Mouse (Mus musculus) right cerebral cortex, postnatal 25 days (tissue): ENCODE measurements around the gene Lmbrd2.
A peak's percentile ranks its signal among the peaks of the same experiment; 100 is the strongest.

Experiments
- DNase-seq: peaks from one replicate; pipeline ENCODE4 v3.0.0; 2022

Lmbrd2 gene

DNA sequence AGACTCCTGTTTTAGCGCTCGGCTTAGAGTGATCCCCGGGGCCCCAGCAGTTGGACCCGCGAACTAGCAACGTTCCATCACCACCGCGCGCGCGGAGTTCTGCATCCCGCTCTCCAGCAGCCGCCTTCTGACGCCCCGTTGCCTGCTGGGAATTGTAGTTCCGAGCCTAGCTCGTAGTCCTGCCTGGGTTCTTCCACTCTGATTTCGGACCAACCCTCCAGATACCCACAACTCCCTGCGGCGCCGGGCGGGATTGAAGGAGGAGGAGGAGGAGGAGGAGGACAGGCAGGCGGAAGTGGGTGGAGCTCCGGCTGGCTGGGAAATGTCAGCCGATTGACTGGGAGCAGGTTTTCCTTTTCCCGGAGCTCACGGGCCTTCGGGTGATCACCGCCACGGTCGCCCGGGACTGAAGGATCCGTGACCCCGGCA, at the start of gene Lmbrd2:
Gene Lmbrd2 (plus strand): TSS at position 299 of the 429 bp plus-strand sequence.
- DNase-seq, result peak; percentile 97

DNA sequence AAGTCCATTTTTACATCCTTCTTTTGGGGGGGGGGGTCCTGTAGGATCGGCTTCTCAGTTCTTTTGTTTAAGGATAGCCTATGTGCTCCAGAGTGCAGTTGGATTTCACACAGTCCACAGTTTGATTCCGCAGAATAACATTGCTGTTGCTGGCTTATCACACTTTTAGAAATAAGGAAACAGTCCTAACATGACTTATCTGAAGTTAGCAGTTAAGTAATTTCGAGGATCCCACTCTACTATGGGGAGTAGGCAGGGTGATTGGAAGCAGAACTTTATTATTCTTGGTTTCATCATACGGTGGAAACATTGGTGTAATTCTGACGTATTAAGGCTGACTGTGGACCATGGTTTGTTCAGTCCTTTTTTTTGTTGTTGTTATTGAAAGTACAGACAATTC, 49.7 kb upstream of the Lmbrd2 start:
- no peak for DNase-seq

DNA sequence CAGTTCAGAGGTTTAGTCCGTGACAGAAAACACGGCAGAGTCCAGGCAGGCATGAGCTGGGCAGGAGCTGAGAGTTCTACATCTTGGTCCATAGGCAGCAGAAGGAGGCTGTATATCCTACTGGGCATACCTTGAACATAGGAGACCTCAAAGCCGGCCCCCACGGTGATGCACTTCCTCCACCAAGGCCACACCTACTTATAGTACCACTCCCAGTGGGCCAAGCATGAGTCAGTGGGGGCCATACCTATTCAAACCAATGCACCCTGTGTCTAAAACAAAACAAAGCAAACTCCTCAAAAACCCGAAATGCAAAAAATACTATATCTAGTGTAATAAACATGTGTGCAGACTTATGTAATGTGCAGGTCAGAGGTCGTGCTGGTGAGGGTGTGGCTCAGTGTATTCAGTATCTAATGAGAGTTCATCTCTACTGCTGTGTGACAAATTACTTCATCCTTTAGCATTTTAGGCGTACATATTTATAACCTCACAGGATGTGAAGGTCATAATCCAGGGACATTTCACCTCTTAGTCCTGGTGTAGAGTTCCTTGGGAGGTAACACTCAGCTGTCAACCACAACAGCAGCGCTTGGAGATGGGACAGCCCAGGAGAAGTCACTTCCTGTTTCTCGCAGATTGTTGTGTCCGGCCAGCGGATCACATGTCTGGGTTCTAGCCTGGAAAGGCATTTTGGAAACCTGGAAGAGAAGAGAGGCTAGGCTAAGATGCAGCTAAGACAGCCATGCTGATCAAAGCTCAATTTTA, 46.6 kb upstream of the Lmbrd2 start:
- DNase-seq, result no peak

DNA sequence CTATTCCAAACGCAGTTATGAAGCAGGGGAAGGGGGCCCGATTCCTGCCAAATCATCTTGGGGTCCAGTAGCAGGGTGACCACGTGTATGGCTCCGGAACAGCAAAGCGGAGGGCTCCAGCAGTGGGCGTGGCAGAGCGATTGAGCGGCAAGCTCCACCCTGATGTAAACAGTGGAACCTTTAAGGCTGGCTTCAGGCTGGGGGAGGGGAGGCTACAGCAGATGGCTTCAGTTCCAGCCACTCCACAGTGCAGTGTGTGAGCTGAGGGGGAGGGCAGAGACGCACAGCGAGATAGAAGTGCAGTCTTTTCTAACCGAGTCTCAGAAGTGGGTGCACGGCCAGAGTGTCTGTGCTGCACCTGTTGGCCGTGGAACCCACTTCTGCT, 46.0 kb upstream of the Lmbrd2 start:
- peak; percentile 46 for DNase-seq

DNA sequence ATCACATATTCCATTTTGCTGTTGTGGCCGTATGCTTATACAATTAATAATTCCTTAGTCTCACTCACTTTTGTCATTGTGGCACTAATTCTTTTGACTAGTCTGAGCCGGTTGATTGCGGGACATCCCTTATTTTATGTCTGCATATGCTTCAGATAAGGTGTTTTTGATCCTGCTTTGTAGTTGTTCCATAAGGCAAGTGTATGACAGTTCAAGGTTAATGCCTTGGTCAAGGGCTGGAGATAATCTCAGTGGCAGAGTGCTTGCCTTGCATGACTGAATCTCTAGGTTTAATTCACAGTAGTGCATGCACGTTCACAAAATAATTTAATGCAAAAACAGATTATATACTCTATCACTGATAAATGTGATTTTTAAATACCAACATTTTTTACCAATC, 43.5 kb upstream of the Lmbrd2 start:
- no peak for DNase-seq

DNA sequence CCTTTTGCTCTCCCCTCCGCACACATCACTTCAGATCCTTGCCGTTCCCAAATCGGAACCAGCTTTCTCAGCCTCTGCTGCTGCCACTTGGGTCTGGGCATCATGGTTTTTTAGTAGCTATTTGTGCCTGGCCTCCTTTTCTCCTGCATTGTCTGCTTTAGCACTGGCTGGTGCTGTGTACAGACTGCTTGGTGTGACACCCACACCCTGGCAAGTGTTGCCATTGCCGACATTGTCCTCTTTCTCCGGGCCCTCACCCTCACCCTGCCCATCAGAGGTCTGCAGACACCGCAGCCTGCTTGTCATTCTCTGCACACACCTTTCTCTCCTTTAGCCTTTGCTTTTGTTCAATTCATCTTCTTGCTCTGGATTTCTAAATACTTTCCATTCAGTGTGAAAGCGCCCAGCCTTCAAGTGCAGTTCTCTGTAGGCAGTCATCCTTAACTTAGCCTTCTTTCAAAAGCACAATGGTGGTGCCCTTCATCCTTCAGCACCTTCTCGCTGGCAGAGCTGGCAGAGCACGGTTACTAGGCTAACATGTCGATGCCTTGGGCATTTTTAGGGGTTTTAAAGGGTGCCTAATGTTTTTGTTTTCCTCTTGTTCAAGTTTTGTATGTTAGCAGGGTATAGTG, 39.8 kb upstream of the Lmbrd2 start:
- DNase-seq, result no peak

DNA sequence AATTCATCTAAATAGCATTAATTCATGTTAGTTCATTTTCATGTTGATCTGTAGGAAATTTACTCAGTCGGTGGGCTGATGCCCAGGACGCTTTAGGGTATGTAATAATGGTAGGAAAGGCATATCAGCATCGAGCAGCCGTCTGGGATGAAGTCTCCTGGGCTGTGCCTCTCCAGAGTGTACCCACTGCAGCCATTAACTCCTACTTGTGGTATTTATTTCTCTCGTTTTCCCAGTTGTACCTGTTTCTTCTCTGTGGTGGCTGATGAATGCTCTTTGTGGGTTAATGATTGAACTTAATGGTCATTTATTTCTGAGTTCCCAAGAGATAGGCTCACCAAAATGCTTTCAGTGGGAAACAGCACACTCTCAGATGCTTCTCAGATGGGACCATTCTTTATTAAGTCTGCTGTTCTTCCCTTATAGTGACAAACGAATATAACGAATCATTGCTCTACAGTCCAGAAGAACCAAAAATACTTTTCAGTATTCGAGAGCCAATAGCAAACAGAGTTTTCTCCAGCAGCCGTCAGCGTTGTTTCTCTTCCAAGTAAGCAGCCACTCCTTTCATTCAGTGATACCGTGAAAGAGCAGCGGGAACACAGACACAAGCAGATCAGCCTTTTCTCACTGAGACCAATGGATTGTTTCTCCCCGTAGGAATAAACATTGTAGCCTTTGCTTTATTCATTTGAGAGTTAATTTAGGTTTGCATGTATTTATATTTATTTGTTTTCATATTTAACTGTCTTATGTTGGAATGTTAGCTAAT, 33.9 kb upstream of the Lmbrd2 start:
- DNase-seq, result no peak

DNA sequence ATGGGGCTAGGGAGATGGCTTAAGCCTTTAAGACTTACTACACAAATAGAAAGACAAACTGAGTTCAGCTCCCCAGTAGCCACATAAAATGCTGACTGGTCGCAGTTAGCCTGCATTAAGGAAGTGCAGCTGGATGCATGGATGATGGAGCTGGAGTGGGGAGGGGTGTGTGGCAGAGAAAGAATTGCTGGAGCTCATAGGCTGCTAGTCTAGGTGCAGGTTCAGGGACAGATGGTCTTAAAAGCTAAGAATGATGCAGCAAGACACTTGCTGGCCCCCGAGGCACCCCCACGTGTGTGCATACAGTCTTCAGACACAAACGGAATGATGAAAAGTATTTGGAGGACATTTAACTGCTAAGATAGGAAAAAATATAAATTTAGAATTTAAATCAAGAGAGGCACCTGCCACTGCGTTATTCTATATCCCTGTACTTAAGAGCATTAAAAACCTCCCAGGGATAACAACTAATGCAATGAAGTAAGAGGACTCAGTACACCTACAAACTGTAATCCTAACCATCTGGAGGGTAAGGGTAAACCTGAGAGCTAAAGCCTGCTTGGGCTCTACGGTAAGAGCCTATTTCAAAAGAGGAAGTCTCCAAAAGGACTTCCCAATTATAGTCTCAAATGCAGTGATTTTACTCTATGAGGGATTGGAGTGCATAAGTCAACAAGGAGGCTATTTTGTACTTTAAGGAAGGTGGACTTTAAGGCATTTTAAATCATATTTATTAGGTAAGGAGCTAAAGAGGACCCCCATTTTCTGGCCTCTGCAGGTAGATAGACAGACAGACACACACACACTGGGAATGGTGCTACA, 29.6 kb upstream of the Lmbrd2 start:
- DNase-seq, result no peak

DNA sequence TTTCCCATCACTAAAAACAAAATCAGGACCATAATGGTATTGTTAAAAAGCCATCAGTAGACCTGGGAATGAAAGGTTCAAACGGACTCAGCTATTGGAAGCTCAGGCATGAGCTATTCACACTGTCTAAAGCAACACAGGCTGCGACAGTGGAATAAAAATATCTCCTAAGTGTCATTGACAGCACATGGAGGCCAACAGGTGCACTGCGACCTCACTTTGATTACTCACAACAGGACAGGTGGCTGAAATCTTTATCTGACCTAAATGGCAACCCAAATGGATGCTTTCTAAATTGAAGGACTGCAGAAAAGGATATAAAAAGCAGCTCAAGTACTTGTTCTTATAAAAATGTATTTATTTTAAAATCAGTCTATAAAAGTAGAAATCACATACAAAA, 28.7 kb upstream of the Lmbrd2 start:
- no peak for DNase-seq

DNA sequence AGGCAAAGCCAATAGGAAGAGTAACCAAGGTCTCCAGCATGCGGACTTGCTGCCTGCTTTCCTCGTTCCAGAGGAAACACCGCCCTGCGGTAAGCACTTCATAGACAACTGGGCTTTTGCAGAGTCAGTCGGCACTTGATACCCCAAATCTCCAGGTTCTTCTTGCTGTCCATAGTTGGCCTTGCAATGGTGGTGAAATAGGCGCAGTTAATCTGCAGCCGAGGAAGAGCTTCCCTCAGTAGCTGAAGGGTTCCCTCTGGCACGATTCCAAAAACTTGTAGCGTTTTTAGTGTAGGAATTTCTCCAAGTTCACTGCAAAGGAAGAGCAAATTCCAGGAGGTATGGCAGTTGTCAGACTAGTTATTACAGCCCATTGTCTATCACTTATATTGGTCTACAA, 26.8 kb upstream of the Lmbrd2 start:
- DNase-seq, result no peak

DNA sequence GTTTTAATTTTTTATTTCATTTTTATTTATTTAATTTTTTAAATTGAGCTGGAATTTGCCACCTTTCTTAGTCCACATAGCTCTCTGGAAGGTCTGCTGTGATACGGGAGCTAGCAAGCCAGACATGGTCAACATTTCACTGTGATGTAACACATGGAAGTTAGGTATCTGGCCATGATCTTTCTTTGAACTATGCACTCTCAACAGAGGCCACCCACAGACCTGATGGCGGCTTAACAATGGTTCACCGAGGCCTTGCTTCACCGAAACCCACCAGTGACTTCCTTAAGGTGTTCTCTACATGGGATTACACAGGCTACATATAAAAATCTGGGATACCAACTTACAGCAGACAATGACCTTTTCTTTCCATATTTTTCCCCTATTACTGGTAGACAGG, 26.2 kb upstream of the Lmbrd2 start:
- DNase-seq, result no peak

DNA sequence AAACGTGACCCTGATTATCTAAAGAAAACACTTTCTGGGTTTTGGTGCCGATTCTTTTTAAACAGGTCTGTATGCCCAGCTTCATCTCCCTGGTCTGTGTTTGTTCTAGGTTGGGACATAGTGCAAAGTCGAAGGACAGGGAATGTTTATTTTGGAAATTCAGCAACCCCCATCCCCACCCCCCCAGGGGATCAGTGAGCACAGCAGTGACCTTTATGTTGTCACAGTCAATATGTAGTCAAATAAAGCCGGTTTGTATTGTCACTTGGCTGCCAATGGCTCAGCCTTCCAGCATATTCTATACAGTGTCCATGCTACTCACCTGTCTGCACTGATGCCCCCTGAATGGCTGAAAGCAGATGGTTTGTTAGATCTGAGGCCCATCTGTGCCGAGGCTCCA, 25.8 kb upstream of the Lmbrd2 start:
- no peak for DNase-seq

DNA sequence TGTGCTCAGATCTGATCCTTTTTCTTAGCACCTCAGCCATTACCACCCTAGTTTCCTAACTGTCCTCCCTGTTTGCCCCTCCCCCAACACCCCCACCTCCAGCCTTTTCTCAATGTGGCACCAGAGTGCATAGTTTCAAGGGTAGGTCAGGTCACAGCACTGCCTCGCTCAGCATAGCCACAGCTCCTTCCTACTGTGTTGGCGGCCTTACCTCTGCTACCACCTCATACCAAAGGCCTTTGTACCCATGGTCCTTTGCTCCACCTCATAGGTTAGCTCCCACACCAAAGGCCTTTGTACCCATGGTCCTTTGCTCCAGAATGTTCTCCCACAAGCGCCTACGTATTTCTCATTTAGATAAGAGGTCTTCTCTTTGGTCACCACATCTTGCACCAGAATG, 21.5 kb upstream of the Lmbrd2 start:
- no peak for DNase-seq

DNA sequence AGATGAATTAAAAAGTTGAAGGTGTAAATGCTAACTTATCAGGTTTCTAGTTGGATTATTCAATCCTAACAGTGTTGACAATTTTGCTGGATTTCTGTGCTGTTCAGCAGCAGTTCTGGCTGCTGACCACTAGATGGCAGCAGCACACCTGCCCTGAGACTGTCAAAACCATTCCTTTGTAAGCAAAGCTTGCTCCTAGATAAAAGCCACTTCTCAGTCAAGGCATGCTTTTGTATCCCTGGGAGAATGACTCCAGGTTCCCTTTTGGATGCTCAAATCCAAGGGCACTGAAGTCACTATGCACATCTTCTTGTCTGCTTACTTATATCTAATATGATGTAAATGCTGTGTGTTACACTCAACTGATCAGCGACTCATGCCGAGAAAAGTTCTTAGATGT, 20.3 kb upstream of the Lmbrd2 start:
- DNase-seq, result peak; percentile 27

DNA sequence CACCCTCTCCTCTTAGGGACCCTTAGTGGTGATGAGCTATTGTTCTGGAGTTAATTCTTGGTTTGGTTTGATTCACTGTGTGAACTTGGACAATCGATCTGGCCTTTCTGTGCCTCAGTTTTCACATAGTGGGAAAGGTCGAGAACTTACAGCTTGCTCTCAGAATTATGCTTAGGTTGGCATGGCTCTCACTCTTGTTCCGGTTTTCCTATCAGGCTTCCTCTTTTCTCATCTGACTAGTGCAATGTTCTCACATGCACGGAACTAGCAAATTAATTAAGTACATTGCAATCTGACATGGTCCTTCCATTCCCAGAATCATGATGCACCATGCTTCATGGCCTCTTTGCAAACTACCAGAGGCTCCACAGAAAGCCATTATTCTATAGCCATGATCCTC, 17.4 kb upstream of the Lmbrd2 start:
- DNase-seq, result no peak

DNA sequence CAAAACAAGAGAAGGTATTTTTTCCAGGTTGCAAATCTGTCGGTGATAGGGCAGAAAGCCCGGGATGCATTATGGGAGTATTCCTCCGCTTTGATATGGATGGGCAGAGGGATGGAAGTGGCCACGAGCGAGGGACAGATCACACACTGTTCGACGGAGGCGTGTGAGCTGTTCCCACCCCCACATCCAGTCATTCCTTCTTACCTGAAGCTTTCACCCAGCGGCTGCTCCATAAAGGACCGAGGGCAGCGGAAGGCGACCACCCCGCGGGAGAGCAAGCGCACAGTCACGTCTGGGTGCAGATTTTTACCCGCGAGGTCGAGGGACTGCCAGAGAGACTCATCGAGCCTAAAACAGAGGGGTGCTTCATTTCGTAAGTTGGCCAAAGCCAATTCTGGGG, 15.5 kb upstream of the Lmbrd2 start:
- no peak for DNase-seq

DNA sequence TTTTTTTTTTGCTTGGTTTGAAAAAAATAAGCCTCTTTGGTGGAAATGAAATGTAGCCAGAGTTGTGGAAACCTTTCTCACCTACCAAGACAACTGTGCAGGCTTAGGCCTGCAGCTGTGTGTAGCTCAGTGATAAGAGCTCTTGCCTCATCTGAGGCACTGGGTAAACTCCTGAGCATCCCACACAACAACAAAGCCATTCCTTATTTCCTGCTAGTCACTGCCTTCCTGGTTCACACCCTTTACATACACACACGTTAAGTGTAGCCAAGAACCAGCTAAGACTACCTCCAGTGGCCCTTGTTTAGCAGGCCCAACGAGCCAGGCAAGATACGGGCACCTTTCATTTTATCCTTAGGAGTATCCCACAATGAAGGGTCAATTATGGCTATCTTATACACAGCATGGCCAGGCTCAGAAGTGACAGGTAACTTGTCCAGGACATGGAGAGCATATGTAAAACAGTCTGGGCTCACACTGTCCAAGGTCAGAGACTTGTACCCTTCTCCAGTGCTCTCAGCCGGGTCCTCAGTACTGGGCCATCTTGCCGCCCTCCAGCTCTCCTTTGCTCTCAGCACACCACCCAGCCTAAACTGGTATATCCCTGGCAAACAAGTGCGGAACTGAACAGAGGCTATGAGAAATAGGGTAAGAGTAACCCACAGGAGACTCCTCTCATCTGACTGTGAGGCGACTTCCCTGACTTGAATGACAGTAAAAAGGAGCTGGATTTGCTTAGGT, 13.1 kb upstream of the Lmbrd2 start:
- DNase-seq, result no peak

DNA sequence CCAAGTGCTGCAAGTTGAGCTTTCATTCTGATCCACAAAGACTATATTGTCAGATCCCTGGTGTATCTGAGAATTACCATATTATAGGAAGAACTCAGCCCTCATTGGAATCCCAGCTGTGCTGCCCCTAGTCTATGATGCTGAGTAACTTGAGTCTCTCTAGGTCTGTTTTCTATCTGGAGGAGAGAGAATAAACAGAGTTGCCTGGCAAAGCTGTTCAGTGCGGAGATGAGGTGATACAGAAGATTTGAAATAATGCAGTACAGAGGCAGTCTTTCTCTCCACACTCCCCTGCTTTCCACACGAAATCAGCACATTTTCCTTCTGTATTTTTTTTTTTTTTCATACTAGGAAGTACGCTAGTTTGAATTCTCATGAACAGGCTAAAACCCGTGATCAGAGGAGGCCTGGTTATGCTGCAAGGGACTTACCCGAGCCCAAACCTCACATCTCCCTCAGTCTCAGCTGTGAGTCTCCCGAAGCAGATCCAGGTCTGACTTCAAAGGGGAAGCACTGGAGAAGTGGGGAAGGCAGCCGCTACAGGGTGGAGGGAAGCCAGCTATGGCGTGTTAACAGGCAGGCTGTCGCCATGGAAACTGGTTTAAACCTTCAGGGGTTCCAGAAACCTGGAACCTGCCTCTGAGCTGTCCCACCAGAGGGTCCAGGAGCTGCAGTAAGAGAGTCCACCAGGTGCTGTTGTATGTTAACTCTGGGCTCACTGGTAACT, 9.4 kb upstream of the Lmbrd2 start:
- DNase-seq, result peak; percentile 27

DNA sequence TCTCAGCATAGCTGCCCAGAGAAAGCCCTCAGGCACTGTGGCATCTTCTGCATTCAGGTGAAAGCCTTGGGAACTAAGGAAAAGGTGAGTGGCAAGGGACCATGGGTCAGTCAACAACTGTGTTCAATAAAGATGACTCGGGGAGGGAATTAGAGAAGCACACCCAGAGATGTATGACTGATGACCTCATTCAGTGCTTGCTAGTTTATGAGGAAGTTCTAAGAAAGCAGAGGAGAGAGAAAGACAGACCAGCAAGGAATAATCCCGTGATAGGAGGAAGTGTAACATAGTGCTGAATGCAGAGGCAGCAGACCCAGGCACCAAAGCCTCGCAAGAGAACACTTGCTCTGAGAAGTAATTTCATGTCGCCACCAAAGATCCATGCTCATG, 8.9 kb upstream of the Lmbrd2 start:
- no peak for DNase-seq

DNA sequence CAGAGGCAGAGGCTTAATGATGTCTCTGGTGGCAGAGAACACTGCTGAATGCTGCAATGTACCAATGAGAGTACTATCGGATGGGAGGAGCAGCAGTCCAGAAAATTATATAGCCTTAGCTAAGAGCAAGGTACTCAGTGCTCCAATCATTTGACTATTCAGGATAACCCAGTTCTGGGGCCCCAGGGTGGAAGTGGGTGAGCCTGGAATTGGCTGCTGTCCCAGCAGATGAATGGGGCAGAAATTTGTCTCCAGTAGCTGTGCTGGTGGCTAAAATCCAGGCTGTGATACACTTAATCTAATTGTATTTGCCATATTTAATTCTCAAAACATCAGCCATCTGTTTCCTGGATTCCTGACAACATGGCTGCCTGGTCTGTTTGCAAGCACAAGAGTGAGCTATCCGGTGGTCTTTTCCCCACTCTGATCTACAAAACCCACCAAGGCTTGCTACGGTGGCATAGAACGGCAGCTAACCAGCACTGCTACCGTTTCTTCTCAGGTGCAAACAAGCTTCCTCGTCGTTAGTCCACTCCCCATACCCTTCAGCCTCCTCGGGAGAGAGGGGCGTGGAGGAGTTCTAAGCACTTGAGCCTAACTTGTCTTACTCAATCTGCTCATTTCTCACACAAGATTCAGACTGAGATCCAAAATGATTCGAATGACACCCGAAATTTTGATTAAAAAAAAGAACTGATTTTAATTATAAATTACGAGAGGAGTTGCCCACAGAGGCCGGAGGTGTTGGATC, 7.5 kb upstream of the Lmbrd2 start:
- no peak for DNase-seq
